Mouse (Mus musculus) adrenal gland, postnatal 4 days (tissue): ENCODE data around the gene Cad. TPM values are rescaled to one million over a fixed set of nuclear protein-coding genes. Genes with fewer than 3 reads are reported as not detected.

Experiments used
- DNase-seq, 2 experiments: peaks; one replicate each; pipeline ENCODE4 v3.0.0; 2021 to 2022; ENCODE audit warnings: low spot score in 2 of 2, mixed read lengths in 2 of 2
- total RNA-seq, 2 experiments: library from RNA; stranded (reverse); gene quantifications; 2 replicates each; pipeline ENCODE4 v1.2.3; 2021

Cad gene
- total RNA-seq, 2 experiments from 2014 or later, result 33.0 to 40.2 TPM

- no peak for DNase-seq
These were observed 15.2 kb downstream of the Cad start for GRCm38 (mm10) chr5:31069810-31070209.

GRCm38 (mm10) chr5:31071059-31071458 lies 16.5 kb downstream of the Cad start:
- DNase-seq, result no peak

- no peak for DNase-seq
These were observed 17.2 kb downstream of the Cad start for GRCm38 (mm10) chr5:31071821-31072220.

GRCm38 (mm10) chr5:31073176-31073575 lies 18.6 kb downstream of the Cad start:
- DNase-seq, result no peak

GRCm38 (mm10) chr5:31076346-31076745 lies 21.8 kb downstream of the Cad start:
- no peak for DNase-seq

- DNase-seq, result no peak
These were observed 25.6 kb downstream of the Cad start for GRCm38 (mm10) chr5:31080059-31080794.

- DNase-seq, result no peak
These were observed 26.2 kb downstream of the Cad start for GRCm38 (mm10) chr5:31080795-31081164.

GRCm38 (mm10) chr5:31081386-31081785 lies 26.8 kb downstream of the Cad start:
- no peak for DNase-seq

GRCm38 (mm10) chr5:31082355-31082754 lies 27.8 kb downstream of the Cad start:
- DNase-seq, result peak in 1 of 2 experiments; percentile 43

GRCm38 (mm10) chr5:31082935-31083625 lies 28.5 kb downstream of the Cad start:
- DNase-seq, result no peak

- no peak for DNase-seq
These were observed 29.4 kb downstream of the Cad start for GRCm38 (mm10) chr5:31083949-31084348.

GRCm38 (mm10) chr5:31086606-31087005 lies 32.0 kb downstream of the Cad start:
- DNase-seq, result no peak

GRCm38 (mm10) chr5:31087131-31087530 lies 32.6 kb downstream of the Cad start:
- no peak for DNase-seq

- no peak for DNase-seq
These were observed 37.8 kb downstream of the Cad start for GRCm38 (mm10) chr5:31092231-31092975.

GRCm38 (mm10) chr5:31093151-31094041 lies 38.8 kb downstream of the Cad start:
- no peak for DNase-seq

GRCm38 (mm10) chr5:31094100-31094798 lies 39.7 kb downstream of the Cad start:
- DNase-seq, result no peak

GRCm38 (mm10) chr5:31094799-31095691 lies 40.5 kb downstream of the Cad start:
- DNase-seq, result no peak

- no peak for DNase-seq
These were observed 41.3 kb downstream of the Cad start for GRCm38 (mm10) chr5:31095711-31096480.
